Mouse (Mus musculus): ENCODE results near the gene Gtf2f2. TPM values are rescaled to one million over a fixed set of nuclear protein-coding genes. Genes with fewer than 3 reads are reported as not detected.

Gene Gtf2f2
- total RNA-seq (2021): 10 to 100 TPM; 14.8 to 15.5 TPM
- long read RNA-seq, experiment 1, transcript Gtf2f2-201 (8 exons, 1,467 nt): major isoform, 10 of 14 reads
- long read RNA-seq, experiment 1, partial matches to known transcripts: 1 of 14 reads
- long read RNA-seq, experiment 1, other reads (novel, unspliced or antisense): 3 of 14 reads
- long read RNA-seq, experiment 2, transcript Gtf2f2-201 (8 exons, 1,467 nt): major isoform, 6 of 10 reads
- long read RNA-seq, experiment 2, partial matches to known transcripts: 0 of 10 reads
- long read RNA-seq, experiment 2, other reads (novel, unspliced or antisense): 4 of 10 reads

- H3K4me3 ChIP-seq: peak within 1 kb of the TSS; percentile 96
- H3K27ac ChIP-seq: peak within 1 kb of the TSS; percentile 22
- peak; percentile 94 to 96 for DNase-seq (ENCODE audit: extremely low spot score in 1 of 2, low spot score in 2 of 2)
- intact Hi-C loops (cut with DNase I): loop anchor here (1.0 to 2.0 kb wide), 2 partner anchors 48 to 111 kb away; no protein-coding TSS in a partner anchor
- no peak for TF ChIP-seq CTCF (IDR thresholded peaks at IDR 0.05)
Observed at GRCm38 (mm10) chr14:76010102-76011061, at the start of gene Gtf2f2. TSS of gene Gtf2f2 (minus strand) at chr14:76010865.

GRCm38 (mm10) chr14:76059441-76059840 is 48.8 kb upstream of the Gtf2f2 start:
- no peak for DNase-seq (ENCODE audit: extremely low spot score in 1 of 2, low spot score in 2 of 2)
- TF ChIP-seq CTCF (IDR thresholded peaks at IDR 0.05): no peak
- intact Hi-C loops (cut with DNase I): no loop called here
- no peak overlapping the region for H3K4me3 ChIP-seq
- H3K27ac ChIP-seq: no peak overlapping the region

GRCm38 (mm10) chr14:76053726-76054125 is 43.1 kb upstream of the Gtf2f2 start:
- intact Hi-C loops (cut with DNase I): no loop called here
- H3K4me3 ChIP-seq: no peak overlapping the region
- no peak overlapping the region for H3K27ac ChIP-seq
- no peak for TF ChIP-seq CTCF (IDR thresholded peaks at IDR 0.05)
- DNase-seq (ENCODE audit: extremely low spot score in 1 of 2, low spot score in 2 of 2): no peak

- intact Hi-C loops (cut with DNase I): no loop called here
- DNase-seq (ENCODE audit: extremely low spot score in 1 of 2, low spot score in 2 of 2): no peak
- TF ChIP-seq CTCF (IDR thresholded peaks at IDR 0.05): no peak
- Histone ChIP-seq H3K4me3 (no peak overlapping the region), H3K27ac (no peak overlapping the region)
Observed at GRCm38 (mm10) chr14:76051966-76052365, 41.3 kb upstream of the Gtf2f2 start.

- H3K4me3 ChIP-seq: no peak overlapping the region
- TF ChIP-seq CTCF (IDR thresholded peaks at IDR 0.05): no peak
- intact Hi-C loops (cut with DNase I): no loop called here
- no peak overlapping the region for H3K27ac ChIP-seq
- no peak for DNase-seq (ENCODE audit: extremely low spot score in 1 of 2, low spot score in 2 of 2)
Observed at GRCm38 (mm10) chr14:76045767-76046166, 35.1 kb upstream of the Gtf2f2 start.

GRCm38 (mm10) chr14:76044164-76044557 is 33.5 kb upstream of the Gtf2f2 start:
- intact Hi-C loops (cut with DNase I): no loop called here
- TF ChIP-seq CTCF (IDR thresholded peaks at IDR 0.05): no peak
- no peak for DNase-seq (ENCODE audit: extremely low spot score in 1 of 2, low spot score in 2 of 2)
- Histone ChIP-seq H3K4me3 (no peak overlapping the region), H3K27ac (no peak overlapping the region)

GRCm38 (mm10) chr14:76043251-76044163 is 32.8 kb upstream of the Gtf2f2 start:
- no peak for DNase-seq (ENCODE audit: extremely low spot score in 1 of 2, low spot score in 2 of 2)
- intact Hi-C loops (cut with DNase I): no loop called here
- TF ChIP-seq CTCF (IDR thresholded peaks at IDR 0.05): no peak
- H3K4me3 ChIP-seq: no peak overlapping the region
- no peak overlapping the region for H3K27ac ChIP-seq

- intact Hi-C loops (cut with DNase I): no loop called here
Observed at GRCm38 (mm10) chr14:76033221-76033637, 22.6 kb upstream of the Gtf2f2 start.

GRCm38 (mm10) chr14:76032671-76033136 is 22.0 kb upstream of the Gtf2f2 start:
- no peak for DNase-seq (ENCODE audit: extremely low spot score in 1 of 2, low spot score in 2 of 2)
- Histone ChIP-seq H3K4me3 (no peak overlapping the region), H3K27ac (no peak overlapping the region)
- intact Hi-C loops (cut with DNase I): no loop called here
- no peak for TF ChIP-seq CTCF (IDR thresholded peaks at IDR 0.05)

More at GRCm38 (mm10) chr14:76033221-76033637, 22.6 kb upstream of the Gtf2f2 start:
- no peak overlapping the region for H3K4me3 ChIP-seq
- H3K27ac ChIP-seq: no peak overlapping the region
- DNase-seq (ENCODE audit: extremely low spot score in 1 of 2, low spot score in 2 of 2): no peak
- no peak for TF ChIP-seq CTCF (IDR thresholded peaks at IDR 0.05)

GRCm38 (mm10) chr14:76031117-76031842 is 20.6 kb upstream of the Gtf2f2 start:
- Histone ChIP-seq H3K27ac (no peak overlapping the region), H3K4me3 (no peak overlapping the region)
- no peak for DNase-seq (ENCODE audit: extremely low spot score in 1 of 2, low spot score in 2 of 2)
- intact Hi-C loops (cut with DNase I): no loop called here
- TF ChIP-seq CTCF (IDR thresholded peaks at IDR 0.05): no peak

GRCm38 (mm10) chr14:76024641-76025040 is 14.0 kb upstream of the Gtf2f2 start:
- no peak for DNase-seq (ENCODE audit: extremely low spot score in 1 of 2, low spot score in 2 of 2)
- no peak overlapping the region for H3K27ac ChIP-seq
- H3K4me3 ChIP-seq: no peak overlapping the region
- intact Hi-C loops (cut with DNase I): no loop called here
- TF ChIP-seq CTCF (IDR thresholded peaks at IDR 0.05): no peak
